ENCODE assay signal across 9 mouse cellular contexts in genomic region chr3:96645018-96645649, GRCm38 (mm10). TPM values are rescaled to one million over a fixed set of nuclear protein-coding genes. Genes with fewer than 3 reads are reported as not detected.
A peak's percentile ranks its signal among the peaks of the same experiment; 100 is the strongest.
DNase-seq lines count a peak whose midpoint lies in the region; ATAC-seq and TF ChIP-seq lines count a peak whose summit lies in the region.
"Had no signal": no experiment of that assay in that cellular context is flagged by ENCODE, and none has a peak within 500 bp of the region (broad histone marks: within the 10 kb centered on the region; RNA-seq: fewer than 3 reads in every experiment).

TSS of gene Itga10 (plus strand) at chr3:96645584.

- H3K4me2 ChIP-seq in heart, embryonic 16.5 days (ENCODE audit: low read depth, low read length), result peak within 1 kb of the TSS; percentile 45
- no peak within 1 kb of the TSS for H3K4me2 ChIP-seq in liver, embryonic 14.5 days (ENCODE audit: low read depth)
- peak within 1 kb of the TSS; percentile 27; the same call in 1 of the 2 replicates for H3K4me2 ChIP-seq in stomach, postnatal 0 days (replicated peaks; ENCODE audit: low read depth)
- H3K4me2 ChIP-seq: limb, embryonic 12.5 days had no signal

- ATAC-seq in heart, embryonic 16.5 days (replicated peaks; ENCODE audit: extremely low read depth, insufficient read depth, low FRiP score), result peak; percentile 87
- no peak for ATAC-seq in liver, embryonic 14.5 days (ENCODE audit: insufficient read depth)
- ATAC-seq in stomach, postnatal 0 days (ENCODE audit: low FRiP score, low TSS enrichment), result peak; percentile 64; the same call in 1 of the 2 replicates

- DNase-seq in embryo, embryonic 10 days (ENCODE audit: low spot score), result peak; percentile 59
- DNase-seq in embryo, embryonic 9.5 days (ENCODE audit: extremely low spot score), result no peak
- DNase-seq in thymus, adult 2 months, result peak; percentile 17
- DNase-seq in thymus, postnatal 36 days, result no peak
- peak; percentile 41 for DNase-seq in embryonic facial prominence, embryonic 10.5 days (ENCODE audit: low spot score)
- no peak for DNase-seq in liver, embryonic 14.5 days (ENCODE audit: low read depth in 3 of 3, low spot score in 3 of 3)
- DNase-seq in stomach, postnatal 0 days (ENCODE audit: low spot score), result peak; percentile 50

- no peaks in the 10 kb centered on the region for H3K27me3 ChIP-seq in thymus, adult 2 months (ENCODE audit: control insufficient read depth, insufficient read depth, low read length)
- no peaks in the 10 kb centered on the region for H3K27me3 ChIP-seq in embryonic facial prominence, embryonic 10.5 days (replicated peaks; ENCODE audit: low read depth, poor library complexity, severe bottlenecking)
- H3K27me3 ChIP-seq in heart, embryonic 16.5 days (ENCODE audit: control insufficient read depth, insufficient read depth, low read length), result no peaks in the 10 kb centered on the region
- no peaks in the 10 kb centered on the region for H3K27me3 ChIP-seq in liver, embryonic 14.5 days (ENCODE audit: control insufficient read depth, insufficient read depth, low read length)
- H3K27me3 ChIP-seq in stomach, postnatal 0 days (ENCODE audit: control insufficient read depth, insufficient read depth, low read length), result no peaks in the 10 kb centered on the region
- H3K27me3 ChIP-seq: limb, embryonic 12.5 days had no signal

- H3K9me3 ChIP-seq in embryonic facial prominence, embryonic 10.5 days, result no peaks in the 10 kb centered on the region
- no peaks in the 10 kb centered on the region for H3K9me3 ChIP-seq in heart, embryonic 16.5 days (replicated peaks; ENCODE audit: control insufficient read depth, low read length)
- H3K9me3 ChIP-seq in liver, embryonic 14.5 days (ENCODE audit: control insufficient read depth, low read length), result no peaks in the 10 kb centered on the region
- H3K9me3 ChIP-seq in stomach, postnatal 0 days (ENCODE audit: control insufficient read depth, low read length), result no peaks in the 10 kb centered on the region
- H3K9me3 ChIP-seq: limb, embryonic 12.5 days had no signal

- H3K4me3 ChIP-seq in thymus, adult 2 months (ENCODE audit: control insufficient read depth, insufficient read depth, low read length), result no peak within 1 kb of the TSS
- H3K4me3 ChIP-seq in embryonic facial prominence, embryonic 10.5 days, result no peak within 1 kb of the TSS
- H3K4me3 ChIP-seq in heart, embryonic 16.5 days (ENCODE audit: low read length), result peak within 1 kb of the TSS; percentile 25; the same call in 1 of the 2 replicates
- no peak within 1 kb of the TSS for H3K4me3 ChIP-seq in liver, embryonic 14.5 days (ENCODE audit: insufficient read depth in 1 of 2, low read depth in 2 of 2, low read length in 2 of 2)
- no peak within 1 kb of the TSS for H3K4me3 ChIP-seq in stomach, postnatal 0 days (ENCODE audit: low read depth, low read length)
- H3K4me3 ChIP-seq: limb, embryonic 12.5 days had no signal

- TF ChIP-seq CTCF in thymus, adult 2 months (IDR thresholded peaks at IDR 0.05; ENCODE audit: borderline replicate concordance, control insufficient read depth, extremely low read depth, insufficient read depth, low read length, poor library complexity), result peak; percentile 58; the same call in 1 of the 2 replicates
- TF ChIP-seq CTCF in liver, embryonic 14.5 days (IDR thresholded peaks at IDR 0.05; ENCODE audit: low read depth), result peak; percentile 68
- TF ChIP-seq CTCF in stomach, postnatal 0 days (IDR thresholded peaks at IDR 0.05; ENCODE audit: low read depth), result peak; percentile 76

- 83% methylated on average over 7 of the region's 7 CpGs for WGBS in thymus, adult 2 months
- 67% methylated on average over 7 of the region's 7 CpGs for WGBS in embryonic facial prominence, embryonic 10.5 days
- WGBS in heart, embryonic 16.5 days, result 43% methylated on average over 7 of the region's 7 CpGs
- 78% methylated on average over 7 of the region's 7 CpGs for WGBS in liver, embryonic 14.5 days (ENCODE audit: insufficient replicate concordance)
- WGBS in stomach, postnatal 0 days, result 46% methylated on average over 7 of the region's 7 CpGs

- H3K27ac ChIP-seq in thymus, adult 2 months (ENCODE audit: control insufficient read depth, insufficient read depth, low read length), result no peak within 1 kb of the TSS
- H3K27ac ChIP-seq in embryonic facial prominence, embryonic 10.5 days (replicated peaks), result no peak within 1 kb of the TSS
- H3K27ac ChIP-seq in heart, embryonic 16.5 days (ENCODE audit: low read length), result 0 out of 2 replicates have a peak within 1 kb of the TSS, but pooled peaks have one; percentile 44
- no peak within 1 kb of the TSS for H3K27ac ChIP-seq in liver, embryonic 14.5 days
- H3K27ac ChIP-seq in stomach, postnatal 0 days (replicated peaks), result no peak within 1 kb of the TSS
- H3K27ac ChIP-seq: limb, embryonic 12.5 days had no signal

- TF ChIP-seq POLR2A in thymus, adult 2 months (IDR thresholded peaks at IDR 0.05; ENCODE audit: control insufficient read depth, extremely low read depth, insufficient read depth, low read length, poor library complexity), result no peak

- TF ChIP-seq EP300 in liver, embryonic 14.5 days (IDR thresholded peaks at IDR 0.05; ENCODE audit: low read depth), result no peak
- TF ChIP-seq EP300 in stomach, postnatal 0 days (optimal IDR thresholded peaks at IDR 0.05), result no peak

- H3K9ac ChIP-seq in heart, embryonic 16.5 days (ENCODE audit: low read length), result 0 out of 2 replicates have a peak within 1 kb of the TSS, but pooled peaks have one; percentile 27
- no peak within 1 kb of the TSS for H3K9ac ChIP-seq in liver, embryonic 14.5 days (replicated peaks)
- 0 out of 2 replicates have a peak within 1 kb of the TSS, but pooled peaks have one; percentile 3 for H3K9ac ChIP-seq in stomach, postnatal 0 days (ENCODE audit: low read length)
- H3K9ac ChIP-seq: limb, embryonic 12.5 days had no signal

- H3K36me3 ChIP-seq in thymus, adult 2 months (ENCODE audit: control insufficient read depth, insufficient read depth, low read length), result peaks cover 4% of the 10 kb centered on the region; the same call in 1 of the 2 replicates
- H3K36me3 ChIP-seq in embryonic facial prominence, embryonic 10.5 days (replicated peaks), result peaks cover 41% of the 10 kb centered on the region
- H3K36me3 ChIP-seq in heart, embryonic 16.5 days (ENCODE audit: control insufficient read depth, insufficient read depth), result peaks cover 24% of the 10 kb centered on the region
- H3K36me3 ChIP-seq in liver, embryonic 14.5 days (replicated peaks; ENCODE audit: control insufficient read depth, insufficient read depth, low read depth), result no peaks in the 10 kb centered on the region; the same call in none of the 2 replicates
- peaks cover 8% of the 10 kb centered on the region; the same call in 1 of the 2 replicates for H3K36me3 ChIP-seq in stomach, postnatal 0 days (ENCODE audit: control insufficient read depth, insufficient read depth, low read length)

- no peaks in the 10 kb centered on the region for H3K4me1 ChIP-seq in thymus, adult 2 months (replicated peaks; ENCODE audit: control insufficient read depth, insufficient read depth, low read length)
- no peaks in the 10 kb centered on the region for H3K4me1 ChIP-seq in embryonic facial prominence, embryonic 10.5 days
- H3K4me1 ChIP-seq in heart, embryonic 16.5 days (ENCODE audit: control insufficient read depth, insufficient read depth, low read length), result peaks cover 9% of the 10 kb centered on the region
- H3K4me1 ChIP-seq in liver, embryonic 14.5 days (replicated peaks; ENCODE audit: control insufficient read depth in 2 of 2, insufficient read depth in 2 of 2, low read length in 1 of 2), result no peaks in the 10 kb centered on the region
- H3K4me1 ChIP-seq in stomach, postnatal 0 days (replicated peaks; ENCODE audit: control insufficient read depth, insufficient read depth), result no peaks in the 10 kb centered on the region

RNA-seq across cellular contexts. Expression of gene Itga10, which starts in this region (rescaled TPM):
- 2.9 and 3.0 TPM in 2 replicates for polyA plus RNA-seq in thymus, adult 2 months (2012; rRNA removed)
- polyA plus RNA-seq in embryonic facial prominence, embryonic 10.5 days (2016; fragmentation: Nextera tagmentation; extraction: Ambion mirVana), result 0.39 and 0.55 TPM in 2 replicates
- polyA plus RNA-seq in heart, embryonic 16.5 days (2015; fragmentation: Nextera tagmentation; extraction: Ambion mirVana), result 0.83 and 1.1 TPM in 2 replicates
- 0.42 and 0.47 TPM in 2 replicates for polyA plus RNA-seq in liver, embryonic 14.5 days (2012; rRNA removed)
- 0.05 TPM in 2 replicates for polyA plus RNA-seq in liver, embryonic 14.5 days (2014; fragmentation: Nextera tagmentation; extraction: Ambion mirVana)
- 0.28 and 0.42 TPM in 2 replicates for polyA plus RNA-seq in stomach, postnatal 0 days (2015; fragmentation: Nextera tagmentation; extraction: Ambion mirVana)

Comparison
In these comparisons a context has a peak if more than half of its experiments do, and no peak if none do; other contexts are left out.
1. DNase-seq: peak in embryo, embryonic 10 days (single experiment) and thymus, adult 2 months (single experiment); none in embryo, embryonic 9.5 days (single experiment), thymus, postnatal 36 days (0 of 2) and liver, embryonic 14.5 days (0 of 3).
2. Peak in DNase-seq in embryonic facial prominence, embryonic 10.5 days; RNA of the gene not detected or under 1 TPM.
3. Peak in DNase-seq, ATAC-seq, H3K9ac ChIP-seq and H3K4me2 ChIP-seq in stomach, postnatal 0 days; RNA of the gene not detected or under 1 TPM.
4. Peak in every context shown above with its lines, with median percentiles within 50 percentile points of each other: CTCF ChIP-seq.